Mouse (Mus musculus) adipocyte (in vitro differentiated cells): ENCODE results near the gene Vipr1.

Experiments
- DNase-seq: peaks from one replicate; pipeline ENCODE4 v3.0.0-alpha.2; 2016; ENCODE audit warnings: low spot score

The Vipr1 gene

DNA sequence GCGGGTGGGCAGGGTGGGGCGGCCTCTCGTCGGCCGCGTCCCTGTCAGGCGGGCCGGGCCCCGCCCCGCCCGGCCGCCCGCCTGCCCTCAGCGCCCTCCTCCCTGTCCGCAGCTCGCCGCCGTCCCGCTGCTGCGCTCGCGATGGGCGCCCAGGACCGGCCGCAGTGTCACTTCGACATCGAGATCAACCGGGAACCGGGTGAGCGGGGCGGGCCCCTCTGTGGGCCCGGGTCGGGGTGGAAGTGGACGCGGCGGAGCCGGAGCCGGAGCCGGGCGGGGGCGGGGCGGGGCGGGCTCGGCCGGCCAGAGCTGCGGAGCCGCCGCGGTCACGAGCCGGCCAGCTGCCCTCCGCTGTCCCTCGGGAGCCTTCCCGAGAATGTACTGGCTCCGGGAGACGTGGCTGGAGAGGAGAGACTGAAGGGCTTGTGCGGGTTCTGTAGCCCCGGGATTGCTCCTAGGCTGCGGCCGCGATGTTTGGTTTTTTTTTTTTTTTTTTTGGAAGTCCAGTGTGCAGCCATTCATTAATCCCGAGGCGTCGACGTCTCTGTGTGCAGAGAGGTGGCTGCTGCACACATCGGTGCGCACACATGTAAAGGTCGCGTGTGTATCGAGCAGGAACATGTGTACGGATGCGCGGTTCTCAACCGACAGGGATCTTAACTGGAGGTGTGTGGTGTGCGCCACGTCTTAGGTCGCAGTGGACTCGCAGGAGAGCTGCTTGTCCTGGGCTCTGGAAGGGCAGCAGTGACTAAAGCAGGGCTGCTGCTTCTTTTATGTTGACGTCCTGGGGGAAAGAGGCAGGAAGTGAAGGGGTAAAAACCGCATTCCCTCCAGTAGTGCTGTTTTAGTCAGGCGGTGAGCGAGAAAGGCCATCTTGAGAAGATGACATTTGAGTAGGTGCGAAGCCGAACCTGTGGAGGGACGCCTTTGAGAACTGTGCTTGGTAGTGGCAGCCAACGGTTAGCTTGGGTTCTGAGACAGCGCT, 77.1 kb downstream of the Vipr1 start:
- DNase-seq = peak; percentile 56
